8 mouse cellular contexts compared by ENCODE assay signal in the genomic region with DNA sequence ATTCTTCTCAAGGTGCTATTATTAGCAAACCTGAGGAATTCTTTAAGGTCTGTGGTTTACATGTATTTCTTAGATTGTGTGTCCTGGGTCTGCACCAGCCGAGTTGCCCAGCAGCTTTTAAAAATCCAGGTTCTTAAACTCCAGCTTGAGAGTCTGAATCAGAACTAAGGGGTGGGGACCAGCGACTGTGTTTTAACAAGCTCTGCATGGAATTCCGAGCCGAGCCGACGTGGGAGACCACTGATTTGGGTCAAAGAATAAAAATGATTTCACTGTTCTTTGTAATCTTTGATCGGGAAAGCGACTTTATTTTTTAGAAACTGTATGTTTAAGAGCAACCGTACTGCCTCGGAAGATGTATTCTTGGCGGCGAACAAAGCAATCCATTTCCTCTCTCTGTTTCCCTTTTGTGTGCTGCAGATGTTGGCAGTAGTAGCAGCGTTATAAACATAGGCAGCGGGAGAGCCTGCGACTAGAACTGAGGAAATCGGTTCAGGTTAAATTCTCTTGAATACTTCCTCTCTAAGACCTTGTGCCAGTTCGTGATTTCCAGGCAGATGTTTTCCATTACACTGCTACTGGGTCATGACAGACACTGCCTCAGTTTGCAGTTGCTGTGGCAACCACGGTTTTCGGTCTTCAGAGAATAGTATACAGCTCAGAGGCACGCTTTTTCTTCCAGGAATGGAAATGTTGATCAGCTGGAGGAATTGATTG. TPM values are rescaled to one million over a fixed set of nuclear protein-coding genes. Genes with fewer than 3 reads are reported as not detected.
DNase-seq lines count a peak whose midpoint lies in the region; ATAC-seq and TF ChIP-seq lines count a peak whose summit lies in the region.
"Had no signal": no experiment of that assay in that cellular context is flagged by ENCODE, and none has a peak within 500 bp of the region (broad histone marks: within the 10 kb centered on the region; RNA-seq: fewer than 3 reads in every experiment).

No protein-coding gene starts in this region.

- no peaks in the 10 kb centered on the region for H3K4me1 ChIP-seq in ES-E14 (ENCODE audit: control insufficient read depth in 2 of 2, insufficient read depth in 2 of 2, low read length in 2 of 2, poor library complexity in 1 of 2)
- H3K4me1 ChIP-seq in brown adipose tissue, adult 24 weeks (ENCODE audit: control insufficient read depth, insufficient read depth, insufficient read length, low read length), result no peaks in the 10 kb centered on the region
- peaks cover 44% of the 10 kb centered on the region for H3K4me1 ChIP-seq in liver, embryonic 12.5 days

- intact Hi-C loops in gastrocnemius, postnatal 14 days (cut with DNase I; ENCODE audit: low total_unique reads), result no loop called here

- H3K9me3 ChIP-seq in ES-E14 (ENCODE audit: control insufficient read depth, insufficient read depth, low read depth, low read length), result no peaks in the 10 kb centered on the region
- no peaks in the 10 kb centered on the region for H3K9me3 ChIP-seq in liver, embryonic 12.5 days (replicated peaks)

- in situ Hi-C loops in ES-E14 (cut with MboI; ENCODE audit: low sequenced_read_pairs in 2 of 2, unreplicated experiment in 2 of 2), result no loop called here

- ATAC-seq in liver, embryonic 12.5 days, result no peak

- no peak overlapping the region; a peak in 1 of 4 replicates for H3K4me3 ChIP-seq in ES-E14 (ENCODE audit: insufficient read depth in 1 of 2, low read depth in 1 of 2, low read length in 2 of 2, poor library complexity in 1 of 2, severe bottlenecking in 1 of 2)
- H3K4me3 ChIP-seq in brown adipose tissue, adult 24 weeks (ENCODE audit: insufficient read depth, low read depth, low read length), result peak overlapping the region; percentile 29
- H3K4me3 ChIP-seq in liver, embryonic 12.5 days, result peak overlapping the region; percentile 3; the same call in 1 of the 2 replicates
- H3K4me3 ChIP-seq: erythroblast, embryonic 14.5 days had no signal

- no peak overlapping the region for H3K27ac ChIP-seq in ES-E14 (ENCODE audit: insufficient read depth, low read depth, low read length, poor library complexity, severe bottlenecking)
- no peak overlapping the region for H3K27ac ChIP-seq in brown adipose tissue, adult 24 weeks (replicated peaks; ENCODE audit: low read depth, low read length)
- H3K27ac ChIP-seq in liver, embryonic 12.5 days, result 0 out of 2 replicates have a peak overlapping the region, but pooled peaks have one; percentile 8

- no peak overlapping the region for H3K9ac ChIP-seq in ES-E14 (ENCODE audit: insufficient read depth, low read depth, low read length, poor library complexity, severe bottlenecking)
- H3K9ac ChIP-seq in liver, embryonic 12.5 days, result peak overlapping the region; percentile 35; the same call in 1 of the 2 replicates

- peak overlapping the region; percentile 47 for H3K4me2 ChIP-seq in liver, embryonic 12.5 days

- no peaks in the 10 kb centered on the region for H3K36me3 ChIP-seq in ES-E14 (ENCODE audit: control insufficient read depth, insufficient read depth, low read length, poor library complexity, severe bottlenecking)
- H3K36me3 ChIP-seq in liver, embryonic 12.5 days, result no peaks in the 10 kb centered on the region

- 36% methylated on average over 20 of the region's 20 CpGs for WGBS in liver, embryonic 12.5 days (ENCODE audit: insufficient replicate concordance)

- peak; percentile 19 for DNase-seq in ES-E14 (ENCODE audit: low read depth, low spot score)
- peak; percentile 27 for DNase-seq in gastrocnemius, postnatal 14 days
- peak; percentile 81 for DNase-seq in induced T-regulatory cell, adult 2 months (ENCODE audit: low read depth)
- peak; percentile 29 for DNase-seq in naive thymus-derived CD4-positive, alpha-beta T cell, adult 2 months (ENCODE audit: low read depth)
- no peak for DNase-seq in cerebellum, adult 11 months

- H3K27me3 ChIP-seq in liver, embryonic 12.5 days (replicated peaks), result no peaks in the 10 kb centered on the region; the same call in 1 of the 2 replicates

TF ChIP-seq in ES-E14, 5 proteins besides CTCF, POLR2A, EP300 and RAD21:
- TF ChIP-seq MAFK (IDR thresholded peaks at IDR 0.05; ENCODE audit: insufficient read depth, low read depth, low read length), result no peak
- TF ChIP-seq CHD2 (IDR thresholded peaks at IDR 0.05; ENCODE audit: low read depth, low read length), result no peak

RNA-seq across cellular contexts. Expression of a gene that starts 27.3 kb away (rescaled TPM):
- 4.3 and 7.1 TPM in 2 replicates for total RNA-seq in ES-E14 (2012; rRNA removed)
- polyA plus RNA-seq in brown adipose tissue, adult 24 weeks (2012; ENCODE audit: insufficient read depth, insufficient read length, missing spikeins), result not detected in 2 replicates
- under 1 TPM; 0.18 TPM for total RNA-seq in gastrocnemius, postnatal 14 days (2021)
- polyA plus RNA-seq in liver, embryonic 12.5 days (2016; fragmentation: Nextera tagmentation; extraction: Ambion mirVana), result 0.45 and 0.48 TPM in 2 replicates
- polyA plus RNA-seq: erythroblast, embryonic 14.5 days had no signal

Comparison
In these comparisons a context has a peak if more than half of its experiments do, and no peak if none do; other contexts are left out.
1. H3K4me3 ChIP-seq: peak in brown adipose tissue, adult 24 weeks (single experiment) and liver, embryonic 12.5 days (single experiment); none in ES-E14 (0 of 2).